Mouse (Mus musculus) kidney, adult 2 months (tissue): ENCODE data around the gene Man2c1.

Experiments
- CTCF ChIP-seq: fragments of 200-500 bp; conservative IDR thresholded peaks from 2 replicates; pipeline ENCODE4 v1.5.1; 2011; ENCODE audit warnings: low read depth, mild to moderate bottlenecking, control low read depth, low read length, moderate library complexity, mixed read lengths; ENCODE audit not compliant: insufficient read depth, insufficient read length
- POLR2A ChIP-seq: fragments of 200-500 bp; IDR thresholded peaks from one replicate; pipeline ENCODE4 v1.6.1; 2011; ENCODE audit warnings: low read depth, low read length, control low read depth

GRCm38 (mm10) chr9:57146451-57147066 is 16.1 kb downstream of the Man2c1 start:
- TF ChIP-seq POLR2A, result no peak
- no peak for TF ChIP-seq CTCF
